Mouse (Mus musculus): ENCODE measurements around the gene Cacng7. TPM values are rescaled to one million over a fixed set of nuclear protein-coding genes. Genes with fewer than 3 reads are reported as not detected.

The Cacng7 gene
- polyA plus RNA-seq, 1 experiment from 2014 or later, result 0.49 TPM

- Histone ChIP-seq H3K27me3 (peaks cover 38% of the 10 kb centered on the region), H3K9ac (0 out of 2 replicates have a peak overlapping the region, but pooled peaks have one; percentile 24)
Measured at GRCm38 (mm10) chr7:3331581-3332223, 1.1 kb upstream of the Cacng7 start.

DNA sequence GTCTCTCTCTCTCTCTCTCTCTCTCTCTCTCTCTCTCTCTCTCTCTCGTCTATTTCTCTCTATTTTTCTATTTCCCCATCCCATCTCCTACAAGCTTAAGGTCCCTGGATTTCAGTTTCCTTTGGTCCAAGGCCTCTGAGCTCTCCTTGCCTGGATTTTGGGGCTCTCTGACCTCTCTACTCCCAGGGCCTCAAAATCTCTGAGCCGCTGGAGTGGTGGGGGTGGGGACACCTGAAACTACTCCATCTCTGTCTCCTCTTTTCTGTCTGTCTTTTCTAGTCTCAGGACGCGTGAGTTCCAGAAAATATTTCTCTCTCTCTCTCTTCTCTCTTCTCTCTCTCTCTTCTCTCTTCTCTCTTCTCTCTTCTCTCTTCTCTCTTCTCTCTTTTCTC, 535 bp upstream of the Cacng7 start:
- 0% methylated on average over 4 of the region's 4 CpGs for WGBS
- H3K27ac ChIP-seq, result peak overlapping the region; percentile 24; the same call in 1 of the 2 replicates
- ATAC-seq (ENCODE audit: borderline replicate concordance, extremely low read depth, low FRiP score, low TSS enrichment), result no peak

More at GRCm38 (mm10) chr7:3331581-3332223, 1.1 kb upstream of the Cacng7 start:
- ATAC-seq (ENCODE audit: borderline replicate concordance, extremely low read depth, low FRiP score, low TSS enrichment), result peak; percentile 94
- H3K4me3 ChIP-seq, result peak overlapping the region; percentile 58
- peak overlapping the region; percentile 24 for H3K27ac ChIP-seq
- H3K4me1 ChIP-seq, result peaks cover 25% of the 10 kb centered on the region
- 0% methylated on average over 27 of the region's 27 CpGs for WGBS
- H3K9me3 ChIP-seq, result no peaks in the 10 kb centered on the region
- no peaks in the 10 kb centered on the region for H3K36me3 ChIP-seq
- H3K4me2 ChIP-seq, result peak overlapping the region; percentile 67

GRCm38 (mm10) chr7:3333542-3333941, 787 bp downstream of the Cacng7 start:
- no peaks in the 10 kb centered on the region for H3K36me3 ChIP-seq
- peak overlapping the region; percentile 67 for H3K4me2 ChIP-seq
- H3K9ac ChIP-seq, result peak overlapping the region; percentile 42; the same call in 1 of the 2 replicates
- 8% methylated on average over 5 of the region's 5 CpGs for WGBS
- peaks cover 25% of the 10 kb centered on the region for H3K4me1 ChIP-seq
- no peak for ATAC-seq (ENCODE audit: borderline replicate concordance, extremely low read depth, low FRiP score, low TSS enrichment)
- H3K27me3 ChIP-seq, result peaks cover 38% of the 10 kb centered on the region
- H3K27ac ChIP-seq, result no peak overlapping the region; the same call in 1 of the 2 replicates
- H3K9me3 ChIP-seq, result no peaks in the 10 kb centered on the region
- H3K4me3 ChIP-seq, result peak overlapping the region; percentile 58

More for the DNA sequence above, 535 bp upstream of the Cacng7 start:
- Histone ChIP-seq H3K4me3 (peak overlapping the region; percentile 58), H3K4me2 (peak overlapping the region; percentile 67), H3K36me3 (no peaks in the 10 kb centered on the region), H3K9ac (no peak overlapping the region), H3K27me3 (peaks cover 38% of the 10 kb centered on the region), H3K9me3 (no peaks in the 10 kb centered on the region), H3K4me1 (peaks cover 25% of the 10 kb centered on the region)

GRCm38 (mm10) chr7:3336412-3336811, 3.7 kb downstream of the Cacng7 start:
- Histone ChIP-seq H3K4me1 (peaks cover 14% of the 10 kb centered on the region; the same call in 1 of the 2 replicates), H3K36me3 (0 out of 2 replicates have a peak, but pooled peaks cover under 1% of the 10 kb centered on the region), H3K9me3 (no peaks in the 10 kb centered on the region), H3K27me3 (peaks cover 21% of the 10 kb centered on the region), H3K4me2 (no peak overlapping the region), H3K4me3 (no peak overlapping the region), H3K27ac (no peak overlapping the region), H3K9ac (no peak overlapping the region)
- no peak for ATAC-seq (ENCODE audit: borderline replicate concordance, extremely low read depth, low FRiP score, low TSS enrichment)
- 55% methylated on average over 17 of the region's 17 CpGs for WGBS

DNA sequence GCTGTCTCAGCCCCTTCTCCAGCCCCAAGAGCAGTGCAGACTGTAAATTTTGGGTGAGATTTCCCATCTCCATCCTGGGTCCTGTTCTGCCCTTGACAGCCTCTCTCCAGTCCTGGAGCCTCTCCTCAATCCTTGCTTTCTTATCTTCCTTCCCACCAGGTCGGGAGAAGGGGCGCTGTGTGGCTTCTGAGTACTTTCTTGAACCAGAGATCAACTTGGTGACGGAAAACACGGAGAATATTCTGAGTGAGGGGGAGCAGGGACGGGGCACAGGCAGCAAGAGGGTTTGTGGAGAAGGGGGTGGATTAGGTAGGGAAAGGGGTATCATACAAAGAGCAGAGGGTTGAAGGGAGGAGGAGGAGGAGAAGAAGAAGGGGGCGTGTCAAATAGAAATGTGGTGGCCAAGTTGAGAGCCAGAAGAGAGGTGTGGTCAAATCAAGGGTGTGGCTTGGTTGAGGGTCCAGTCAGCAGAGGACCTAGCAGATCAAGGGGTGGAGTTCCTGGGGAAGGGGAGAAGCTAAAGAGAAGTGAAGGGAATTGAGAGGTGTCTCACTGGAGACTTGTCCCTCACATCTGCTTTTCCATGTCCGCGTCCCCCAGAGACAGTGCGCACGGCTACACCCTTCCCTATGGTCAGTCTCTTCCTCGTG, 5.7 kb downstream of the Cacng7 start:
- H3K36me3 ChIP-seq, result 0 out of 2 replicates have a peak, but pooled peaks cover 3% of the 10 kb centered on the region
- H3K4me3 ChIP-seq, result no peak overlapping the region
- 71% methylated on average over 11 of the region's 11 CpGs for WGBS
- ATAC-seq (ENCODE audit: borderline replicate concordance, extremely low read depth, low FRiP score, low TSS enrichment), result no peak
- no peaks in the 10 kb centered on the region for H3K9me3 ChIP-seq
- no peak overlapping the region for H3K9ac ChIP-seq
- H3K27me3 ChIP-seq, result peaks cover 8% of the 10 kb centered on the region; the same call in 1 of the 2 replicates
- H3K4me2 ChIP-seq, result no peak overlapping the region
- no peak overlapping the region for H3K27ac ChIP-seq
- peaks cover 3% of the 10 kb centered on the region; the same call in 1 of the 2 replicates for H3K4me1 ChIP-seq

GRCm38 (mm10) chr7:3339010-3339409, 6.3 kb downstream of the Cacng7 start:
- 88% methylated on average over 11 of the region's 11 CpGs for WGBS
- no peaks in the 10 kb centered on the region for H3K4me1 ChIP-seq
- H3K9me3 ChIP-seq, result no peaks in the 10 kb centered on the region
- no peak overlapping the region for H3K27ac ChIP-seq
- no peak overlapping the region for H3K4me2 ChIP-seq
- H3K4me3 ChIP-seq, result no peak overlapping the region
- 0 out of 2 replicates have a peak, but pooled peaks cover 3% of the 10 kb centered on the region for H3K27me3 ChIP-seq
- ATAC-seq (ENCODE audit: borderline replicate concordance, extremely low read depth, low FRiP score, low TSS enrichment), result no peak
- 0 out of 2 replicates have a peak, but pooled peaks cover 3% of the 10 kb centered on the region for H3K36me3 ChIP-seq
- H3K9ac ChIP-seq, result no peak overlapping the region

DNA sequence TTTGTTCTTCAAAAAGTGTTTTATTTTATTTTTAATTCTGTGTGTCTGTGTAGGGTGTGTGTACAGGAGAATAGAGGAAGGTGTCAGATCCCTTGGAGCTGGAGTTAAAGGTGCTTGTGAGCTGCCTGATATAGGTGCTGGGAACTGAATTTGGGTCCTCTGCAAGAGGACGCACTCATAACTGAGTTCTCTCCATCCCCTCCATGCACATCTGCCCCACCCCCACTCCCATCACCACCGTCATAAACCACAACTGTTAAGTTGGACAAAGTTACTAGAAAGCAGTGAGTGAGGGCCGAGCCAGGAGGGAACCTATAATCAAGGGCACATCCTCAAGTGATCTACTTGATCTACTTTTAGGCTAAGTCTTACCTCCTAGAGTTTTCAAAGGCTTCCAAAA, 11.1 kb downstream of the Cacng7 start:
- WGBS, result 93% methylated on average over 3 of the region's 3 CpGs
- Histone ChIP-seq H3K27ac (no peak overlapping the region), H3K4me3 (no peak overlapping the region), H3K9ac (no peak overlapping the region), H3K9me3 (no peaks in the 10 kb centered on the region), H3K27me3 (no peaks in the 10 kb centered on the region), H3K4me1 (no peaks in the 10 kb centered on the region), H3K36me3 (0 out of 2 replicates have a peak, but pooled peaks cover 3% of the 10 kb centered on the region), H3K4me2 (no peak overlapping the region)
- no peak for ATAC-seq (ENCODE audit: borderline replicate concordance, extremely low read depth, low FRiP score, low TSS enrichment)

DNA sequence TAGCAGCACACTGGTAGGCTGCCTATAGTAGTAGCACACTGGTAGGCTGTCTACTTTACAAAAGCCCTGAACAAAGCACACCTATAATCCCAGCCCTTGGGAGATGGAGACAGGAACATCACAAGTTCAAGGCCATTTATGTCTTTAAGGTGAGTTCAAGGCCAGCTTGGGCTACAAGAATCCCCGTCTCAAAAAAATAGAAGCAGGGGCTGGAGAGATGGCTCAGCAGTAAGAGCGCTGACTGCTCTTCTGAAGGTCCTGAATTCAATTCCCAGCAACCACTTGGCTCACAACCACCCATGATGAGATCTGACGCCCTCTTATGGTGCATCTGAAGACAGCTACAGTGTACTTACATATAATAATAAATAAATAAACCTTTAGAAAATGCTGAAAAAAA, 12.5 kb downstream of the Cacng7 start:
- Histone ChIP-seq H3K27me3 (no peaks in the 10 kb centered on the region), H3K9me3 (no peaks in the 10 kb centered on the region), H3K9ac (no peak overlapping the region), H3K4me3 (no peak overlapping the region), H3K36me3 (0 out of 2 replicates have a peak, but pooled peaks cover 3% of the 10 kb centered on the region), H3K27ac (no peak overlapping the region), H3K4me2 (no peak overlapping the region), H3K4me1 (no peaks in the 10 kb centered on the region)
- no peak for ATAC-seq (ENCODE audit: borderline replicate concordance, extremely low read depth, low FRiP score, low TSS enrichment)
- 82% methylated on average over 3 of the region's 3 CpGs for WGBS

GRCm38 (mm10) chr7:3347366-3348287, 14.9 kb downstream of the Cacng7 start:
- Histone ChIP-seq H3K36me3 (no peaks in the 10 kb centered on the region), H3K9me3 (no peaks in the 10 kb centered on the region), H3K27ac (no peak overlapping the region), H3K4me2 (no peak overlapping the region), H3K4me1 (no peaks in the 10 kb centered on the region), H3K9ac (no peak overlapping the region), H3K4me3 (no peak overlapping the region), H3K27me3 (no peaks in the 10 kb centered on the region)
- ATAC-seq (ENCODE audit: borderline replicate concordance, extremely low read depth, low FRiP score, low TSS enrichment), result no peak
- WGBS, result 66% methylated on average over 20 of the region's 20 CpGs

GRCm38 (mm10) chr7:3348326-3348725, 15.6 kb downstream of the Cacng7 start:
- Histone ChIP-seq H3K27me3 (no peaks in the 10 kb centered on the region), H3K4me1 (no peaks in the 10 kb centered on the region), H3K9me3 (no peaks in the 10 kb centered on the region), H3K9ac (no peak overlapping the region), H3K36me3 (no peaks in the 10 kb centered on the region), H3K27ac (no peak overlapping the region), H3K4me2 (no peak overlapping the region), H3K4me3 (no peak overlapping the region)
- ATAC-seq (ENCODE audit: borderline replicate concordance, extremely low read depth, low FRiP score, low TSS enrichment), result no peak
- WGBS, result 72% methylated on average over 5 of the region's 5 CpGs

DNA sequence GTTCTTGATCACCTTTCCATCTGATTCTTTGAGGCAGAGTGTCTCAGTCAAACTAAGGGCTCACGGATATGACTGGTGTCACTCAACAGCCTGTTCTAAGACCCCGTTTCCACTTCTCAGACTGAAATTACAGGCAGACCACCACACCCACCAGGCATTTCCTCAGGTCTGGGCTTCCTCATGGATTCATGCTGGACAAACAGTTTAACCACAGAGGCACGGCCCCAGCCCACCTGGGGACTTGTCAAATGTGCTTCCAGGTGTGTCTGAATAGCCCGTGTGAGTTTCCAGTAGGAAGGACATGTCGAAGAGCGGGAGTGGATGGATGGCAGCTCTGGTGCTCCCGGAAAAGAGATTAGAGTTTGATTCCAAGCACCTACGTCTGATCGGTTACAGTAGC, 17.0 kb downstream of the Cacng7 start:
- Histone ChIP-seq H3K4me2 (no peak overlapping the region), H3K9ac (no peak overlapping the region), H3K4me1 (no peaks in the 10 kb centered on the region), H3K9me3 (no peaks in the 10 kb centered on the region), H3K36me3 (no peaks in the 10 kb centered on the region), H3K27me3 (no peaks in the 10 kb centered on the region), H3K4me3 (no peak overlapping the region), H3K27ac (no peak overlapping the region)
- ATAC-seq (ENCODE audit: borderline replicate concordance, extremely low read depth, low FRiP score, low TSS enrichment), result no peak
- WGBS, result 85% methylated on average over 9 of the region's 9 CpGs
